Mouse (Mus musculus) mouse embryonic stem cell (cell line): Measurements from ENCODE around the gene Grik2.

Source experiments
- in situ Hi-C, 2 experiments: fragments of 300-500 bp; cut with MboI; formaldehyde crosslinking; loops; 1 replicate in 1 of 2; 3 replicates in 1 of 2; pipeline ENCODE4 v1.14.3; 2019 to 2020; ENCODE audit warnings: low sequenced_read_pairs in 2 of 2, low pct_unique_long_range_greater_than_20kb in 1 of 2, mixed read lengths in 1 of 2; ENCODE audit not compliant: unreplicated experiment in 1 of 2

The Grik2 gene

GRCm38 (mm10) chr10:49716856-49717255 lies 71.7 kb downstream of the Grik2 start:
- in situ Hi-C loops, result no loop called here

- in situ Hi-C loops, result no loop called here
Observed at GRCm38 (mm10) chr10:49709748-49710147, 78.8 kb downstream of the Grik2 start.

- in situ Hi-C loops, result no loop called here
Observed at GRCm38 (mm10) chr10:49704446-49704845, 84.1 kb downstream of the Grik2 start.

GRCm38 (mm10) chr10:49652320-49652719 lies 136.2 kb downstream of the Grik2 start:
- in situ Hi-C loops, result no loop called here

GRCm38 (mm10) chr10:49647116-49647515 lies 141.4 kb downstream of the Grik2 start:
- in situ Hi-C loops, result no loop called here

GRCm38 (mm10) chr10:49639901-49640300 lies 148.7 kb downstream of the Grik2 start:
- in situ Hi-C loops, result no loop called here

GRCm38 (mm10) chr10:49623951-49624350 lies 164.6 kb downstream of the Grik2 start:
- in situ Hi-C loops, result no loop called here

- in situ Hi-C loops, result no loop called here
Observed at GRCm38 (mm10) chr10:49597652-49598051, 190.9 kb downstream of the Grik2 start.

GRCm38 (mm10) chr10:49573514-49573913 lies 215.1 kb downstream of the Grik2 start:
- in situ Hi-C loops, result no loop called here

GRCm38 (mm10) chr10:49559872-49560407 lies 228.6 kb downstream of the Grik2 start:
- in situ Hi-C loops, result no loop called here

GRCm38 (mm10) chr10:49542249-49542648 lies 246.3 kb downstream of the Grik2 start:
- in situ Hi-C loops, result no loop called here

- in situ Hi-C loops, result no loop called here
Observed at GRCm38 (mm10) chr10:49519752-49520151, 268.8 kb downstream of the Grik2 start.

- in situ Hi-C loops, result no loop called here
Observed at GRCm38 (mm10) chr10:49500628-49501027, 287.9 kb downstream of the Grik2 start.

- in situ Hi-C loops, result no loop called here
Observed at GRCm38 (mm10) chr10:49497302-49497701, 291.3 kb downstream of the Grik2 start.

GRCm38 (mm10) chr10:49481439-49481838 lies 307.1 kb downstream of the Grik2 start:
- in situ Hi-C loops, result no loop called here

GRCm38 (mm10) chr10:49480085-49480749 lies 308.3 kb downstream of the Grik2 start:
- in situ Hi-C loops, result no loop called here

GRCm38 (mm10) chr10:49473613-49474012 lies 315.0 kb downstream of the Grik2 start:
- in situ Hi-C loops, result no loop called here

GRCm38 (mm10) chr10:49456791-49457190 lies 331.8 kb downstream of the Grik2 start:
- in situ Hi-C loops, result no loop called here

GRCm38 (mm10) chr10:49453535-49453934 lies 335.0 kb downstream of the Grik2 start:
- in situ Hi-C loops, result no loop called here

GRCm38 (mm10) chr10:49441369-49441768 lies 347.2 kb downstream of the Grik2 start:
- in situ Hi-C loops, result no loop called here
